Mouse (Mus musculus): ENCODE measurements around the gene 4930412O13Rik.

Gene 4930412O13Rik

GRCm38 (mm10) chr2:9880271-9880670 is 781 bp upstream of the 4930412O13Rik start:
- no peak for DNase-seq (ENCODE audit: low read depth, low spot score)

- DNase-seq (ENCODE audit: low read depth, low spot score) = peak; percentile 66
Measured at GRCm38 (mm10) chr2:9881611-9882023, 565 bp downstream of the 4930412O13Rik start.

GRCm38 (mm10) chr2:9882371-9882925 is 1.4 kb downstream of the 4930412O13Rik start:
- peak; percentile 61 for DNase-seq (ENCODE audit: low read depth, low spot score)

GRCm38 (mm10) chr2:9882926-9883802 is 2.1 kb downstream of the 4930412O13Rik start:
- DNase-seq (ENCODE audit: low read depth, low spot score) = peak; percentile 49

- peak; percentile 60 for DNase-seq (ENCODE audit: low read depth, low spot score)
Measured at GRCm38 (mm10) chr2:9883803-9884532, 2.9 kb downstream of the 4930412O13Rik start.

- no peak for DNase-seq (ENCODE audit: low read depth, low spot score)
Measured at GRCm38 (mm10) chr2:9884533-9885216, 3.6 kb downstream of the 4930412O13Rik start.

GRCm38 (mm10) chr2:9885217-9885770 is 4.2 kb downstream of the 4930412O13Rik start:
- no peak for DNase-seq (ENCODE audit: low read depth, low spot score)

GRCm38 (mm10) chr2:9886031-9886430 is 5.0 kb downstream of the 4930412O13Rik start:
- no peak for DNase-seq (ENCODE audit: low read depth, low spot score)

GRCm38 (mm10) chr2:9886921-9887610 is 6.0 kb downstream of the 4930412O13Rik start:
- no peak for DNase-seq (ENCODE audit: low read depth, low spot score)

- peak; percentile 40 for DNase-seq (ENCODE audit: low read depth, low spot score)
Measured at GRCm38 (mm10) chr2:9887636-9888035, 6.6 kb downstream of the 4930412O13Rik start.

- DNase-seq (ENCODE audit: low read depth, low spot score) = peak; percentile 77
Measured at GRCm38 (mm10) chr2:9888913-9889650, 8.0 kb downstream of the 4930412O13Rik start, which contains the start of gene 9230102O04Rik. 9230102O04Rik (minus strand) TSS chr2:9889540.

GRCm38 (mm10) chr2:9889651-9890183 is 8.7 kb downstream of the 4930412O13Rik start, which contains the start of gene Gata3:
Gata3 (minus strand) TSS chr2:9890034.
- DNase-seq (ENCODE audit: low read depth, low spot score) = peak; percentile 51

- DNase-seq (ENCODE audit: low read depth, low spot score) = no peak
Measured at GRCm38 (mm10) chr2:9890251-9890650, 9.2 kb downstream of the 4930412O13Rik start.

GRCm38 (mm10) chr2:9890906-9891305 is 9.9 kb downstream of the 4930412O13Rik start:
- DNase-seq (ENCODE audit: low read depth, low spot score) = no peak

- no peak for DNase-seq (ENCODE audit: low read depth, low spot score)
Measured at GRCm38 (mm10) chr2:9892541-9892940, 11.5 kb downstream of the 4930412O13Rik start.

- DNase-seq (ENCODE audit: low read depth, low spot score) = no peak
Measured at GRCm38 (mm10) chr2:9893272-9893953, 12.4 kb downstream of the 4930412O13Rik start.

- no peak for DNase-seq (ENCODE audit: low read depth, low spot score)
Measured at GRCm38 (mm10) chr2:9894836-9895593, 14.0 kb downstream of the 4930412O13Rik start.

- peak; percentile 18 for DNase-seq (ENCODE audit: low read depth, low spot score)
Measured at GRCm38 (mm10) chr2:9896097-9896770, 15.2 kb downstream of the 4930412O13Rik start.
